Mouse (Mus musculus) layer of hippocampus, adult 2 months (tissue): ENCODE results near the gene Ctdsp1. TPM values are rescaled to one million over a fixed set of nuclear protein-coding genes. Genes with fewer than 3 reads are reported as not detected.

ENCODE experiments used
- DNase-seq, 2 experiments: peaks; one replicate each; pipeline ENCODE4 v3.0.0; 2022; ENCODE audit warnings: low spot score in 2 of 2
- H3K27ac ChIP-seq: fragments of 200-600 bp; 2 replicates; pipeline ENCODE4 v1.8.1; 2022
- H3K4me3 ChIP-seq: fragments of 200-600 bp; 2 replicates; pipeline ENCODE4 v1.8.1; 2022; ENCODE audit warnings: mild to moderate bottlenecking
- CTCF ChIP-seq: fragments of 200-600 bp; conservative IDR thresholded peaks from 2 replicates; pipeline ENCODE4 v1.8.1; 2022; ENCODE audit warnings: antibody characterized with exemption, mild to moderate bottlenecking, moderate library complexity
- microRNA-seq, 2 experiments: library from miRNA; unstranded; fragments of <30 nt; microRNA quantifications; one replicate each; pipeline ENCODE4 v1.2.0; 2021
- total RNA-seq, 2 experiments: library from RNA; stranded (reverse); gene quantifications; 2 replicates each; pipeline ENCODE4 v1.2.3; 2021

Gene Ctdsp1
- total RNA-seq, 2 experiments from 2014 or later: 26.4 to 28.8 TPM

DNA sequence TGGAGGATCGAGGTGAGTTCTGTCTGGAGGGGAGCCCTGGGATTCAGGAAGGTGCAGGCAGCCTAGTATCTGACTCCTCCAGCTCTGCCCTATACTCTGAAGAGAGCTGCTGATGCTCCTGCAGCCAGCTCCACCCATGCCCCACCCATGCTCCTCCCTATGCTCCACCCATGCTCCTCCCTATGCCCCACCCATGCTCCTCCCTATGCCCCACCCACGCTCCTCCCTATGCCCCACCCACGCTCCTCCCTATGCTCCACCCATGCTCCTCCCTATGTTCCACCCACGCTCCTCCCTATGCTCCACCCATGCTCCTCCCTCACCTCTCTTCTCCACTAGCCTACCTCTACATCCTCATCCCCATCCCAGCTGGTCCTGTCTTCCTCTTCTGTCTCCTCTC is 23.8 kb downstream of the Ctdsp1 start:
- Histone ChIP-seq H3K27ac (no peak overlapping the region), H3K4me3 (no peak overlapping the region)
- no peak for DNase-seq
- TF ChIP-seq CTCF: no peak

DNA sequence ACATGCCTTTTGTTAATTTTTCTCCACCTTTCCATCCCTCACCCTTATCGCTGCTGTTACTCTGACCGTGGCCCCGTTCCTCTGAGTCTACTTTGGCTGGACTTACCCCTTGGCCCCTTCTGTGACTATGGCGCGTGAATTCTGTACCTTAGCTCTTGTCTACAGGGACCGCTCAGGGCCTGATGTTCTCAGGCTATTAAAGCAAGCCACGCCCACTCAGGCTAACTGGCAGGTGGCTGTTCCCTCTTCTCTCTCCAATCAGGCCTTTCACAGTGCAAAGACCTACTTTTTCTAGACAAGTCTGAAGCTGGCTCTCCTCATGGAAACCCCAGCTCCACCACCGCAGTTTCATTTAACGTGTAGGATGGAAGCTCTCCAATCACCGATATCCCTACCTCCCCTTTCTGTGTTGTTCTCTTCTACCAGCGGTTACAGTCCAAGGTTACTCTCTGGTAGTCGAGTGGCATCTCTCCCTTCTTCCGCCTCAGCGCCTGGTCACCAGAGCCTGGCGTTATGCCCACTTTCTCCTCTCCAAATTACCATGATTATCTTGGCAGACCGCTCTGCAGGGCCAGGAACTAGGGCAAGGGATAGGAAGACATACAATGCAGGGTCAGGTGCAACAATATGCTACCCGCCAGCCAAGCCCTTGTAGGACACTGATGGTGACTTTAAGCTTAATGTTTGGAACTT is 27.6 kb downstream of the Ctdsp1 start:
- DNase-seq: no peak
- Histone ChIP-seq H3K27ac (no peak overlapping the region), H3K4me3 (no peak overlapping the region)
- TF ChIP-seq CTCF: no peak

DNA sequence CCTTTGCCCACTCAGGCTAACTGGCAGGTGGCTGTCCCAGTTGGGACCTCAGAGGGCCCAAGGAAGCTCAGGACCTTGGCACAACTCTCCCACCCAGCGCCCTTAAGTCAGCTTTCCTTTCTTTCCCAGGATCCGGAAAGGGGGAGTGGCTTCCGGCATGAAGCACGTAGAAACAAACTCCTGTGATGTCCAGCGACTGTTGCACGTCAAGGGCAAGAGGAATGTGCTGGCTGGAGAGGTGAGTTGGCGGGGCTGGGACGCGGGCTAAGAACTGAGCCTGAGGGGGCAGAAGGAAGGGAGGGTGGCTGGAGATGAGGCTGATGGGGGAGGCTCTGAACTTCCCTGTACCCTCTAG is 28.1 kb downstream of the Ctdsp1 start:
- no peak for DNase-seq
- H3K27ac ChIP-seq: no peak overlapping the region
- TF ChIP-seq CTCF: no peak
- no peak overlapping the region for H3K4me3 ChIP-seq

DNA sequence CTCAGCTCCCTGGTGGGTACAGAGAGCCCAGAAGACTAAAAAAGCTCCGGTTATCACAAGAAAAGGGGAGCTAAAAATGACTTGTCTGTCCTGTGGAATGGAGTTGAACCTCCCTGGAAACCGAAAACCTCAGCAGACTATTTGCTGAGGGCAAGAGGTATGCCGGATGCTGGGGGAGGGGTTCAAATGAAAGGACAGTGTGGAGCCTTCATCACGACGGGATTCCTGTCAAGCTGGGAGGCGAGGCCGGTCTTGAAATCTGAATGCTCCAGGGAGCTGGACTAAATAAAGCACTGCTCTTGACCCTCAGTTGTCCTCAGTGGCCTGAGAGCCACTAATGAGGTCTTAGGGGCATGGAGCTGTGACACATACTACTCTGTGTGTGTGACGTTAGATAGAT is 31.8 kb downstream of the Ctdsp1 start:
- H3K27ac ChIP-seq: no peak overlapping the region
- DNase-seq: no peak
- TF ChIP-seq CTCF: no peak
- H3K4me3 ChIP-seq: no peak overlapping the region

DNA sequence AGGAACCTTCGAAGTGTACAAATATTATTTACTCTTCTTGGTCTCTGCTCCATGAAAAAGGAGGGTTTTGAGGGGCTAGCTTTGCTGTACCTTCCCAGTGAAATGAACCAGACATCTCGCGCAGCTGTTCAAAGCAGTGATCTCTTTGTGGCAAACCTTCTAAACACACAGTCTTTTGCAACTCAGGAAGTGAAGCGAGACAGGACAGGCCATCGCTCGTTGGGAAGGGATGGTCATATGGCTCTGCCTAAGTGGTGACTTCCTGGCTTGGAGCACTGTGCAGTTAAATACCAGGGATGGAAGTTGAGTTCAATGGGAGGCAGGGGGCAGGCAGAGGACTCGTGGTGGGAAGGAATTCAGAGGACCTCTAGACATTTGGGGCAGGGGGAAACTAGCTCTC is 34.5 kb downstream of the Ctdsp1 start:
- Histone ChIP-seq H3K4me3 (no peak overlapping the region), H3K27ac (no peak overlapping the region)
- no peak for TF ChIP-seq CTCF
- no peak for DNase-seq

DNA sequence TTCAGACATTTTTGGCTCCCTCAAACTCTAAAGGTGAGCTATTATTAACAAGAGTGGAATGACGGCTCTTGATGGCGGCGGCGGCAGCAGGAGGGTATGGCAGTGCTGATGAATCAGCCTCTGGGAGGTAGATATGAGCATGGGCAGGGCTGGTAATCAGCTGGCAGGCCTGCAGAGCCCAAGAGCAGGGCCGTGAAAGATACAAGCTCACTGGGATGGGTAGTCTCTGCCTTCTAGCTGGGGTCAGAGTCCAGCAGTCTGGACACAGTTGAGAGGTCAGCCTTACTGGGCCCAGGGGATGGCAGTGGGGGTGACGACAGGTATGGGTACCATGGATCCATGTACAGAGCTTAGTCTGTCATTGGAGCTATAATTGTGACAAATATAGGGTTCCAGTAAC is 41.9 kb downstream of the Ctdsp1 start:
- no peak for DNase-seq
- H3K4me3 ChIP-seq: no peak overlapping the region
- peak overlapping the region; percentile 76 for H3K27ac ChIP-seq
- no peak for TF ChIP-seq CTCF

DNA sequence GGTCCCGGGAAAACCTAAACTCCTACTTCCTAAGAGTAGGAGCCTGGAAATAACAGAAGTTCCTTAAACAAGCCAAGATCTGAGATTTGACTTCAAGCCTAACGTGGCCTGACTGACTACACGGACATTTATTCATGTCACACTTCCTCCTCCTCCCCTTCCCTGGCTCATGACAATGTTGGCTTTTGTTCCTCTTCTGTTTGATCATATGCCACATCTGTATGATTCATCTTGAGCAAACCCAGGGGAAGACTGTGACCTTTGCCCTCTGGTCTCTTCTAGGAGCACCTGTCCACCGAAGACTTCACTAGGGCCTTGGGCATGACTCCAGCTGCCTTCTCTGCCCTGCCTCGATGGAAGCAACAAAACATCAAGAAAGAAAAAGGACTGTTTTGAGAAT is 43.3 kb downstream of the Ctdsp1 start:
- peak overlapping the region; percentile 40; the same call in 1 of the 2 replicates for H3K27ac ChIP-seq
- TF ChIP-seq CTCF: no peak
- no peak for DNase-seq
- H3K4me3 ChIP-seq: no peak overlapping the region

DNA sequence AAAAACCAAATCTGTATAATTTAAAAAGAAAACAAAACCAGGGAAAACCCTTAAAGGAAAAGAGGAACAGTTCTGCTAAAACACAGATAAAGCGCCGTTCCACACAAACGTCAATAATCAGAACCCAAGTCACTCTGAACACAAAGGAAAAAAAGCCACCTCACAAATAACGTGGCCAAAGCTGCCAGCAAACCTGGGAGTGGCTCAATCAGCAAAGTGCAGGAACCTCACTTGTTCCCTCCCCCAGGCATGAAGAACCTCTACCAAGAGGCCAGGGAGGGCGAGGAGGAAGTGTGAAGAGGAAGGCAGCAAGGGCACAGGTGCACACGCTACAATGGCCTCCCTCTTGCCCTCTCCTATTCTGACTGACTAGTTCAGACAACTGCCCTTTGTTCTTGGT is 44.3 kb downstream of the Ctdsp1 start:
- Histone ChIP-seq H3K4me3 (no peak overlapping the region), H3K27ac (peak overlapping the region; percentile 40; the same call in 1 of the 2 replicates)
- no peak for TF ChIP-seq CTCF
- no peak for DNase-seq

DNA sequence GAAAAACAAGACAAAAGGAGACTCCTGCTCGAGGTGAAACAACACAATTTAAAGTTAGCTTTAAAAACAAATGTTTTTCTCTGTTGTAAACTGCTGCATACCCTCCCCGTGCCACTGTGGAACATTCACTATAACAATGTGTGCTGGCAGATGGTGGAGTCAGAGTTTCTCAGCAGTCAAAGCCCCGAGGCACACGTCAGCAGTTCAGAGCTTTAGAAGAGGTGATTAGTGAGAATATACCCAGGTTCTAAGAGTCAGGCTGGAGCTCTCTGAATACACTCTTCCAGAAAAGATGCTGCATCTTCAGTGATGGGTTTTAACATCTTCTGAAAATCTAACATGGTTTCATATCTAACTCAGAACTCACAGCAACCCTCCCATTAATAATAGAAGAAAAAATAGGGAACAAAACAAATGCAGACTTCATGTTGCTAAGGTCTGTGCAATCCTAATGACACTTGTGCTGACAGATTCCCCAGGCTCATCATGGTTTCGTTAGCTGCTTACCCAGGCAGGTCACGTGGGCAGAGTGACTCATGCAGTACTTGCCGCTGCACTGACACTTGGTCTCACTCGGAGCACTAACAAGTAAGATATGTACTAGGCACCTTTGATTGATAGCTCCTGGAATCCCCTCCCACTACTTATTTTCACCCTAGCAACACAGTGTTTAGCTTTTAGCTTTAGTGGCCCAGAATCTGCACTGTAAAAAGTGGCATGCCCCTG is 46.6 kb downstream of the Ctdsp1 start:
- TF ChIP-seq CTCF: no peak
- peak; percentile 46 to 47 for DNase-seq
- no peak overlapping the region for H3K4me3 ChIP-seq
- H3K27ac ChIP-seq: peak overlapping the region; percentile 83

DNA sequence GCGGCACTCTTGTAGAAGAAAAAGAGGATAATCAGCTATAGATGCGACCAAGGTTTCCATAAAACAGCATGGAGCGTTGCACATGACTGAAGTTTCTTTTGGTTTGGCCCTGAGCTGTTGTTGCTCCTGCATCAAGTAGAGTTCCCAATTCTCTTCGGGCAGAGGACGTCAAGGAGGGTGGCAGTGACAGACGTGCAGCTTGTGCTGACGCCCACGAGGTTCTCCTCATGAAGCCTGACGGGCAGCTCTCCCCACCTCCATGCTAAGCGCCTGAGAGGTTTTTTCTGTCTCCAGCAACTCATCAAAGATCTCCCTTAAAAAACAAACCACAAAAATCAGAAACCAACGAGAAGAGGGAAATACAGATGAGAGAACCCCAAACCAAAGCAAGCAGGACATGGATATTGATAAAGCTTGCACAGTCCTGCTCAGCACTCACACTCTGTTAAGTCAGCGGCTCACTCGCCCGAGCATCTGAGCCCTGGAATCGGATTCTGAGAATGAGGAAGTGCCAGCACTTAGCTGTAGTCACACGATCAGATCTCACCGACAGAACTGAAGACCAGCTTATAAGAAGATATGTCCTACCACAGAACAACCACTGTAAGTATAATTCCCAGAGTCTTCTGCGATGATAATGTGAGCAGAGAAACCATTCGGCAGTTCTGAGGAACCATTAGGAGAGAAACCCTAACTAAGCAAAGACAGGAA is 48.0 kb downstream of the Ctdsp1 start:
- Histone ChIP-seq H3K27ac (peak overlapping the region; percentile 83; the same call in 1 of the 2 replicates), H3K4me3 (no peak overlapping the region)
- no peak for TF ChIP-seq CTCF
- DNase-seq: no peak

DNA sequence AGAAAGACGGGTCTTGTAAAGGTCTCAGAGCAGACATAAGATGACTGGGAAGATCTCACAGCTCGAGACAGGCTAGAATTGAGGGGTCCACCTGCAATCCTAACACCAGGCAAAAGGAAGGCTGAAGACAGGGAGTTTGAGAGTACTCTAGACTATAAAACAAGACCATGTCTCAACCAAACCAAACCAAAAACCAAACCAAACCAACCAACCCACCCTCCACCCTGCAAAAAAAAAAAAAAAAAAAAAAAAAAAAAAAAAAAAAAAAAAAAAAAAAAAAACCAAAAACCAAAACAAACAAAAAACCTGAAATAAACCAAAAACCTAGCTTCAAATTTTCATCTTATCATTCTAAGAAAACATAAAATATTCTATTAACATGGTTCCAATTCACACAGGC is 53.2 kb downstream of the Ctdsp1 start:
- H3K4me3 ChIP-seq: no peak overlapping the region
- no peak for DNase-seq
- TF ChIP-seq CTCF: no peak
- no peak overlapping the region for H3K27ac ChIP-seq

Small RNA genes within 50 kb of the gene (microRNA-seq; reads per million reads assigned to microRNA genes)
- gene Mir26b: 9,743 to 15,963 reads per million in 2 experiments

Other genes with a start within 250 kb of the Ctdsp1 start
- not detected for gene Cxcr2, start 237.5 kb upstream of the Ctdsp1 start, total RNA-seq
- gene Cxcr1, start 196.9 kb upstream of the Ctdsp1 start, total RNA-seq: not detected
- gene Arpc2, start 155.4 kb upstream of the Ctdsp1 start, total RNA-seq: 100 to 1,000 TPM; 393 to 396 TPM
- not detected for gene Gpbar1, start 113.0 kb upstream of the Ctdsp1 start, total RNA-seq
- 100 to 1,000 TPM; 153 to 155 TPM for gene Aamp, start 106.8 kb upstream of the Ctdsp1 start, total RNA-seq
- gene Pnkd, start 106.6 kb upstream of the Ctdsp1 start, total RNA-seq: 100 to 1,000 TPM; 171 to 185 TPM
- gene Tmbim1, start 85.9 kb upstream of the Ctdsp1 start, total RNA-seq: 10 to 100 TPM; 23.3 to 23.9 TPM
- gene Catip, start 29.4 kb upstream of the Ctdsp1 start, total RNA-seq: 1 to 10 TPM; 1.1 to 1.8 TPM
- 1 to 10 TPM; 3.1 to 3.9 TPM for gene Slc11a1, start 16.3 kb upstream of the Ctdsp1 start, total RNA-seq
- gene Vil1, start 17.9 kb downstream of the Ctdsp1 start, total RNA-seq: under 1 TPM; 0.49 to 0.72 TPM
- 10 to 100 TPM; 21.9 to 24.0 TPM for gene Cnot9, start 114.5 kb downstream of the Ctdsp1 start, total RNA-seq
- 10 to 100 TPM; 18.4 to 20.4 TPM for gene Plcd4, start 151.4 kb downstream of the Ctdsp1 start, total RNA-seq
- gene Usp37, start 152.8 kb downstream of the Ctdsp1 start, total RNA-seq: 10 to 100 TPM; 22.9 to 23.4 TPM
- 10 to 100 TPM; 30.7 to 30.8 TPM for gene Zfp142, start 196.7 kb downstream of the Ctdsp1 start, total RNA-seq
- 10 to 100 TPM; 23.7 to 24.8 TPM for gene Bcs1l, start 196.8 kb downstream of the Ctdsp1 start, total RNA-seq
- gene Rnf25, start 209.9 kb downstream of the Ctdsp1 start, total RNA-seq: 10 to 100 TPM; 67.7 to 71.5 TPM
- gene Stk36, start 209.9 kb downstream of the Ctdsp1 start, total RNA-seq: 1 to 10 TPM; 3.3 to 5.6 TPM